Mouse (Mus musculus) brain, embryonic 18.5 days (tissue): ENCODE measurements around the gene Zfp39.
"Not testable (repeated sequence)": the region's sequence is repeated elsewhere in the genome, so short reads cannot be mapped to it uniquely, and the experiment has no call there.

Experiments used
- DNase-seq: peaks from one replicate; pipeline ENCODE4 v3.0.0-alpha.2; 2012; ENCODE audit warnings: low read depth, low spot score

Gene Zfp39

DNA sequence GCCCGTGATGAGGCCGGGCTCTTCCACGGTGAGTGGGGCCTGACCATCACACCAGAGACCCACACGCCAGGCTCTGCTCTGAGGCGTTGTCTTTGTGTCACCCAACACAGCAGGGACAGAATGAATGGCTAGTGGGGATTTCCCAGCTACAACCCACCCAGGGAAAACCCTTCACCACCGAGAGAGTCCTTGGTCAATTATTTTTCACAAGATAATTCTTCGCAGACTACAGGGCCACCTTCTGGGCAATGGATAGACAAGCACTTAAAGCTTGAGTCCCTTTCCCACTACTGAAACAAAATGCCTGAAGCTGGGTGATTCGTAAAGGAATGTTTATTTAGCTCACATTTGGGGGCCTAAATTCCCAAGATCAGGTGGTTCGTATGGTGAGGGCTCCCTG lies 18.4 kb upstream of the Zfp39 start:
- DNase-seq: no peak

DNA sequence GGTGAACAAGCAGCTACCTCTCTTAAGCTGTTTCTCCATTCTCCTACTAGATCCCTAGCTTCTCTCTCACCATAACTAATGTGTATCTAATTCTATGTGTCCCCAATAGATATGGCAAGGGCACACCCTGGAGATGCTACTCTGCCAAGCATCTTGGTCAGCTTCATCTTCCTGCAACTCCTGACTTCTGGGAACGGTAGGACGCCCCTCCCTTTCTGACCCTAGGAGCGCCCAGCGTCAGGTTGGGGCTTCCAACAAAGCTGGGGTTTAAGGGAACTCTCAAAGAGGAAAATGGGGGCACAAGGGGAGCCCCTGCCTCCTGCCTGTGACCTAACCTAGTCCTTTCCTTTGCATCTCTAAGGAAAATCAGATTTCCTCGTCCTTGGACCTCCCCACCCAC lies 14.7 kb upstream of the Zfp39 start:
- no peak for DNase-seq

DNA sequence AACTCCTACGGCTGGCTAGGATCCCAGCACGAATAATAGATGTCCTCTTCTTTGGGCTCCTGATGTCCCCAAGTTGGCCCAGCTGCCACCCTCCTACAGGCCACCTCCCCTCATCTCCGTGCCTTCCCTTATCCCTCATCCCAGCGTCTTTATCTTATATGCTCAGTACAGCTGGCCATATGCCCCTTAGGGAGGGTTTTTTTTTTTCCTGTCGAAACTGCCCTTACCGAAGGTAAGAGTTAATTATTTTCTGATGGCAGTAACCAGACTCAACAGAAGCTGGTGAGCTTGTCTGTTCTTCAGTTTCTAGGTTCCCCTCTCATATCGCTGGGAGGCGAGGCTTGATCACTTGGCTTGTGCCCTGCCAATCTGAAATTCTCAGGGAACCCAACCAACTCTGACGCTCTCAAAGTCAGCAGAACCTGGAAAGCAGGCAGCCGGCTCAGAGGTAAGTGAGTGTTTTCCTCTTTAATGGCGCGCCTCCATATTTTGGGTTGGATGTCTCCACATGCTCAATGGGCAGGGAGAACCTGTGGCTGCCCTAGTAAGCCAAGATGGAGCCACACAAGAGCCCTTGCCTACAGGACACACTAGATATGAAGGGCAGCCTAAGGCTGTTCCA lies 13.8 kb upstream of the Zfp39 start, which contains the start of gene Btnl10:
TSS of gene Btnl10 (plus strand) at position 164 of the 622 bp plus-strand sequence.
- no peak for DNase-seq

DNA sequence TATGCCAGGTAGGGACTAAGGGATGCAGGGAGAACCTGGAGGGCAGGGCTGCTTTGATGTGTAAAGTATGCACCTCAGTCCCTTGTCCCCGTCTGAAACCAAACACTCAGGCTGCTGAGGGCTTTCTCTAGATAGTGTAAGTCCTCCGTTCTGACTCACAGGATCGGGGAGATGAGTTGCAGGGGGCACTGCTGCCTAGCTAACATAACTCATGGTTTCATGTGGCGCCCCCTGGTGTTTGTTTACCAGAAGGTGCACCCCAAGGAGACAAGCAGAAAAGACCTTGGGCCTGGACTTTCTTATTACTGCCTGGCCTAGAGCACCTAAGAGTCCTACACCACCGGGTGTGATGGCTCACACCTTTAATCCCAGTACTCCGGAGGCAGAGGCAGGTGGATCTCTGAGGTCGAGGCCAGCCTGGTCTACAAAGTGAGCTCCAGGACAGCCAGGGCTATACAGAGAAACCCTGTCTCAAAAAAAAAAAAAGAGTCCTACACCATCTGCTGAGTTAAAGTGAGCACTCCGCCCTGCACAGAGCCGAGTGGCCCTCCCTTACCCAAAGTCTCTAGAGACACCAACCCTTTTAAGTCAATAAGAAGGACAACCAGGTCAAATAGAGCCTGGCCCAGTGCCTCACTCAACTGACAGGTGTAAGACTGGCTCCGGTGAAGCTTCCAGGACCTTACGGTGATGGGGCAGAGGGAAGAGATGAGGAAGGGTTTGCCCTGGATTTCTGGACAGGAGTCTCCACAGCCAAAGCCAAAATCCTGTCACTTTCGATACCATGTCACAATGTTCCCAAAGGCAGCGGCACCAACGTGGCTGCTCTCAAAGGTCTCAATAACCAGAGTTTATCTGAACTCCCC lies 13.1 kb upstream of the Zfp39 start:
- DNase-seq: no peak

DNA sequence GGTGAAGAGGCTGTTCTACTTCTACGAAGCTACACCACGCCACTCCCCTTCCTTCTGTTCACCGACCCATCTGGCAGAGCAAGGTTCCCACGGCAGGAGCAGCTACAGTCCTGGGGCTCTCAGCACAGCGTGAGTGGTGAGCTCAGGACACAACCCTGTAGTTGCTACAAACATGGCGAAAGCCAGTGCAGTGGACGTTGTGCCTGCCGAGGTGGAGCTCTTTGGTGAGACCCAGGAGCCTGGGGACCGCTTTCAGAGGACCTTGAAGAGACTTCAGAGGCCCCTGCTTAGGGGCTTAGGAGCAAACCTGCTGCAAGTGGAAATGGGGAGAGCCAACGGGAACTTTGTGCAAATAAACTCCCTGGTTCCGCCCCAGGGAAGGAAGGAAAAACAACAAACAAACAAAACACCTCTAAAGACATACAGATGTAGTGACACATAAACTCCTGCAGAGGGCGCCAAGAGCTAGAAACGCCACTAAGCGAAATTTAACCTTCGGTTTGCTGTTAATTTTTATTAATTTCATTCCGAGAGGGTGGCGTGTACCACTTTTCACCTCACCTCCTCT lies 10.5 kb upstream of the Zfp39 start:
- DNase-seq: no peak

GRCm38 (mm10) chr11:58913776-58914175 lies 9.8 kb upstream of the Zfp39 start:
- DNase-seq: no peak

DNA sequence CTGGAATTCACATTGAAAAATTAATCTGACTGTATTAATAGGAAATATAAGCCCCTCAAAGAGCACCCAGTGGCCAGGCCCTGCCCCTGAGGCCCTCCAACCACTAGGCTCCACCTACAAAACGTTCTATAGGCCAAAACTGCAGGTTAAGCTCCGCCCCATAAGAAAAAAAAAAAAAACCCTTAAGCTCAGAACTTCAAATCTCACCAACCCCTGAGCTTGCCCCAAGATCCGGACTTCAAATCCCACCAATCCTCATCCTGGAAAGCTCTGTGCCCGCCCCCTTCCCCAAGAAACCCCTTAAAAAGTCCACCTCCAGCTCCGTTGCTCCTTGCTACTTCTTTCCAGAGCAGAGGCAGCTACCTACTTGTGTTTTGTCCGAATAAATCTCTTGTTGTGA lies 813 bp upstream of the Zfp39 start:
- no peak for DNase-seq

GRCm38 (mm10) chr11:58904410-58904718 lies 339 bp upstream of the Zfp39 start:
- no peak for DNase-seq

DNA sequence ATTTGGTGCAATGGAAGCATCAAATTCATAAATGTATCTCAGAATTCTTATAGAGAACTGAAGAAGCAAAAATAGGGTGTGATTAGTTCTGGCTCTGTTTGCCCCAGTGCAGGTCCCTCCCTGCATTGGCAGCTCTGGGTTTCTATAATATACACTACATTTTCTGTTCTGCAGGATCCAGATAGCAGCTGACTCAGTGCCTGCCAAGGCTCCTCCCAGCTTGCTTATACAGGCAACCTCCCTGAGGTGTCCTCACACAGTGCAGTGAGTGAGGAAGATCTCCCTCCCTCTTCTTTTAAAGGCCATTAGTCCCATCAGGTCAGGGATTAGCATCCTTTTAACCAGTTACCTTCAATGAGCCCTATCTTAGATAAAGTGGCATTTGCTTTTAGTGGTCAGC lies 2.9 kb downstream of the Zfp39 start:
- no peak for DNase-seq

DNA sequence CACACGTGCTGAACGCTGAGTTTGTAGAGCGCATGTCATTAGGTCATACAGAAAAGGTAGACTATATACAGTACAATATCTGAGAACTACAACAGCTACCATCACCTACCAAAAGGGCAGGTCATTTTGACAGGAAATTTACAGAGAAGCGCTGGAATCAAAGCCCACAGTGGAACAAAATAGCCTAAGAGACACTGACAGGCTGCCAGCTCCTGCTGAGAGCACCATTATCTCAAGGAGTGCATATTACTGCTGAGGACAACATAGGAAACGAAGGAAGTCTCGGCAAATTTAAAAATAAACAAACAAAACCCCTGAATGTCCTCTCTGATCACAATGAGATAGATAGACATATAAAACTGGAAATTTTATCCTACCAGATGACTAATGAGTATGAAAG lies 6.5 kb downstream of the Zfp39 start:
- DNase-seq: no peak

- no peak for DNase-seq
Measured at GRCm38 (mm10) chr11:58894456-58894855, 9.6 kb downstream of the Zfp39 start.

DNA sequence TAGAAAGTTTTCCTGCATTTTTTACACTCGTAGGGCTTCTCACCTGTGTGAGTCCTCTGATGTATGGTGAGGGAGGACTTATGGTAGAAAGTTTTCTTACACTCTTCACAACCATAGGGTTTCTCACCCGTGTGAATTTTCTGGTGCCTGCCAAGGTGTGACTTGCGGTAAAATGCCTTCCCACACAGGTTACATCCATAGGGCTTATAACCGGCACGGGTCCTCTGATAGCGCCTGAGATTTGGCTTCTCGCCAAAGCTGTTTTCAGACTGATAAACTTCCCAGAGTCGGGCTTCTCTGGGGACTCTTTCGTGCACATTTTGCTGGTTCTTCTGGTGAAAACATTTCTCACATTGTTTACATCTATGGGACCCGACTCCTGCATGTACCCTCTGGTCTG lies 13.5 kb downstream of the Zfp39 start:
- no peak for DNase-seq

DNA sequence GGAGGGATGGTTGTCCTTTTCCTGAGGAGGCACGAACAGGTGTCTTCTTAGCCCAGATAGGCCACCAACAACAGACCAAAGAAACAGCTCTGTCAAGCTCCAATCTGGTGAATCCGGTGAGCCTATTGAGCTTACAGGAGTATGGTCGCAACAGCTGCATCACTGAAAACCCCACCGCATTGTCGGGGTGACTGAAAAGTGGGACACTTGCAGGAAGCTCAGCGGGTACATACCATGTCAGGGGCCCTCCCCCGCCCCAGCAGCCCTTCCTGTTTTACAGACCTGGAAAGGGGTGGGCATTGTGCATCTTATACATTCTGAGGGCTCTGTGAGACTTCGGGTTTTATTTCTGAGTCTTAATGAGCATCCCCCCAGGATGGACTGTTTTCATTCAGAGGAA lies 20.3 kb downstream of the Zfp39 start:
- no peak for DNase-seq

DNA sequence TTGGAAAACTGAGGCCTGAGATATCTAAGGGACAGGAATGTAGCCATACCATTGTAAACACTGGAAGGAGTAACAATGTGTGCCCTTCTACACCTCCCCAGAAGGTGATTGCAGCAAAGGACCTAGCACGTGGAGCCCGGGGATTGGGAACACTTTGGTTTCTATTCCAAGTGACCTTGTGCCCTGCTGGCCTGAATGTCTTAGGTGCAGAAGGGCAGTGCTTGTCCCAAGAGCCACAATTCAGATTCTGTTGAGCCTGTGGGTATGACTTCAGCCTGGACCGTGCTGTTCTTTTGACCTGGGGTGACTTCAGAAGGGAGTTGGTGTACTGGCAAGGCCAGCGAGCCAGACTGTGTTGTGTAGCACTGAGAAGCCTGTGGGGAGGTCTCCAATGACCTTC lies 33.1 kb downstream of the Zfp39 start:
- no peak for DNase-seq

DNA sequence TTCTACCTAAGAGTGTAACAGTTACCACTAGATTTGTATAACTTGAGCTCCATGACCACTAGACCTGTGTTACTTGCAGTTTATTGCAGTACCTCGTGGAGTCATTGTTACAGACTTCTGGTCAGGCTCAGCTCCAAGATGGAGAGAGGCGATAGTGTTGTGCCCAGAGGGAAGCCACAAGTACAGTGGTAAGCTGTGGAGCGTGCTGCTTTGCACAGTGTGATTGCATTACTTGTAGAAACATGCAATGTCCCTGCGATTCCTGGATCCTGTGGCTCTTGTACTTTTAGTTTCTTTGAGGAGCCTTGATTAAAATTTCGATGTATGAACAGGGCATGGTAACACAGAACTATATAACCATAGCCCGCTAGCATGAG lies 36.1 kb downstream of the Zfp39 start:
- no peak for DNase-seq

DNA sequence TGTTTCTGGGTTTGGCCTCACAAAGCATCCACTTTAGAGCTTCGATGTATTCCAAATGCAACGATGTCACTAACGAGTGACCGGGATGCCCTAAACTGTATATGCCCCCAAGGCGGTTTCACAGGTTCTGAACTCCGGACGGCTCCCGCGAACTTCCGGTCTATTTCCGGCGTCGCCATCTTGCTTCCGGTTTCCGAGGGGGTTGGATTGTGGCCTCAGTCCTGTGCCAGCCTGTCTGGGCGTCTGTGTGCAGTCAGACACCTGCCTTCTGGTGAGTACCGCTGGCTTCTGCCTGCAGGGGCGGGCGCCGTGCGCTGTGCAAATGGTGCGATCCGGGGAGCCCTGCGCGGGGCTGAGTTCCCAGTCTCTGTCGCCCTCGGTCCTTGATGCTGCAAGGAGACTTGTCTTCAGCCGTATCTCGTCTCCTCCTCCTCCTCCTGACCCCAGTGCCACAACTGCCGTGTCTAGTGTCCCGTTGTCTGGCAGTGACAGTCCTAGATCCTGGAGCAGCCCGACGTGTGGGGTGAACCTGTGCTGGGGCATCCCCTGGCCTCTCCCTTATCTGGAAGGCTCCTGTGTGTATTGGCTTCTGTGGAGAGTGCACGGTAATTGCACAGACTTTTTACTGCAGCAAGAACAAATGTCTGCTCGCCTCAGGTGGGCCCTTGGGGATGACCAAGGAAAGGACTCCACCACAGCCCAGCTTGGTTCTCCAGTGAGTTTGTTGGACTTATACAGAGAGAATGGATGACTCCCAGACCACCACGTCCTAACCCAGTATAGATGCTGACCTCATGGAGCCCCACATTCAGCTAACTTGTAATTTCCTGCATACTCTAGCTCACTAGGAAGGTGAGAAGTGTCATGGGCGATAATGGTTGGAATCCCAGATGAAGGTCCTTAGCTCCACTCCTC lies 36.7 kb downstream of the Zfp39 start, which contains the start of gene 2810021J22Rik:
TSS of gene 2810021J22Rik (plus strand) at position 178 of the 915 bp plus-strand sequence.
- DNase-seq: peak; percentile 50

DNA sequence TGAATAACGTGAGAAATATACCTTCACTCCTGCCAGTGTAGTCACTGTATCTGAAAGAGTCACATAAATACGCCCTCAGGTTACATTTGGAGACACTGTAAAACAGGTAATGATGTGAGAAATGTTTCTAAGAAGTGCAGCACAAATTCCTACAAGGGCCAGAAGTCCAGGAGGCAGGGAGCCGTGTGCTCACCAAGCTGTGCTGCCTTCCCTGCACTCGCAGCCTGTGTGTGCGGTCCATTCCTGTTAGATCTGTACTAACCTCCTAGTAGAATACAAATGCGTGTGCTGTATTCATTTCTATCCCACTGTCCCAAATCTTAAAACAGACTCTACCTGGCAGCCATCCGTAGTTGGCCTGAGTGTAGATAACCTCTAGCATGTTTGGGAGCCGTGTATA lies 43.3 kb downstream of the Zfp39 start:
- no peak for DNase-seq

DNA sequence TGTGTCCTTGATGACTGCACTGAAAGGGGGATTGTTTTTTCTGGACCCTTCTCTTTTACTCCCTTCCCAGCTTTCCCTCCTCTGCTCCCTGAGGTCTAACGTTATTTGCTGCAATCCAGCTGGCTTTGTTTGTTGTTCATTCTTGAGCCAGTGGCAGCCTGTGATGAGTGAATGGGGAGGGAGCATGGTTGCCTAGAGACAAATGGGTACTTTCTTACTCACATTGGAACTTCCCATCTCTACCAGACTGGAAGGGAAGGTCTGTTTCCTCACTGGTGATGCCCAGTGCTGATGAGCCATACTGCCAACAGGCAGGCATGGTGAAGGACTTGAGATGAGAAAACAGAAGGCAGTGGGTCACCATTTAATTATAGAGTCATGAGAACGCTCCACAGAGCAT lies 54.3 kb downstream of the Zfp39 start:
- DNase-seq: no peak

- no peak for DNase-seq
Measured at GRCm38 (mm10) chr11:58847636-58848035, 56.4 kb downstream of the Zfp39 start.

- peak; percentile 98 for DNase-seq
Measured at GRCm38 (mm10) chr11:58846919-58847461, 57.0 kb downstream of the Zfp39 start, which contains the start of gene Gm12258. Gm12258 (plus strand) TSS chr11:58847158.

GRCm38 (mm10) chr11:58838951-58839350 lies 65.1 kb downstream of the Zfp39 start, which contains the start of gene Olfr311:
Olfr311 (plus strand) TSS chr11:58839251.
- DNase-seq: not testable (repeated sequence)
